Mouse (Mus musculus): ENCODE measurements around the gene Mrpl40. TPM values are rescaled to one million over a fixed set of nuclear protein-coding genes. Genes with fewer than 3 reads are reported as not detected.

Gene Mrpl40
- polyA plus RNA-seq (2015; fragmentation: Nextera tagmentation; extraction: Ambion mirVana) = 41.4 and 42.0 TPM in 2 replicates

- peaks cover 33% of the 10 kb centered on the region for H3K36me3 ChIP-seq (replicated peaks; ENCODE audit: insufficient read depth, low read length)
Measured at GRCm38 (mm10) chr16:18876442-18877308, at the start of gene Mrpl40, which contains the start of gene Hira. Gene Mrpl40 (minus strand): TSS chr16:18876862. Gene Hira (plus strand): TSS chr16:18877037.

GRCm38 (mm10) chr16:18921771-18922170, 45.1 kb upstream of the Mrpl40 start:
- no peak overlapping the region for H3K4me2 ChIP-seq (ENCODE audit: low read depth, low read length)
- DNase-seq (no peak), ATAC-seq (peak; percentile 53; the same call in 1 of the 2 replicates)
- no peak overlapping the region for H3K27ac ChIP-seq (ENCODE audit: low read depth)
- peaks cover 74% of the 10 kb centered on the region for H3K36me3 ChIP-seq (replicated peaks; ENCODE audit: insufficient read depth, low read length)
- no peaks in the 10 kb centered on the region for H3K4me1 ChIP-seq (ENCODE audit: insufficient read depth)
- 82% methylated on average over 2 of the region's 2 CpGs for WGBS (ENCODE audit: insufficient replicate concordance)
- no peaks in the 10 kb centered on the region for H3K27me3 ChIP-seq (ENCODE audit: insufficient read depth, low read length)
- TF ChIP-seq EP300 (IDR thresholded peaks at IDR 0.05; ENCODE audit: low read depth) (no peak), CTCF (IDR thresholded peaks at IDR 0.05; ENCODE audit: low read depth) (no peak)
- H3K9ac ChIP-seq (replicated peaks) = no peak overlapping the region
- no peaks in the 10 kb centered on the region for H3K9me3 ChIP-seq (ENCODE audit: low read length)
- no peak overlapping the region for H3K4me3 ChIP-seq (ENCODE audit: low read depth, low read length)

More at GRCm38 (mm10) chr16:18876442-18877308, at the start of gene Mrpl40, which contains the start of gene Hira:
- under 1% methylated on average over 83 of the region's 93 CpGs for WGBS (ENCODE audit: insufficient replicate concordance)
- Histone ChIP-seq H3K27ac (ENCODE audit: low read depth) (peak within 1 kb of the TSS; percentile 97), H3K9me3 (ENCODE audit: low read length) (no peaks in the 10 kb centered on the region), H3K4me2 (ENCODE audit: low read depth, low read length) (peak within 1 kb of the TSS; percentile 98), H3K4me3 (ENCODE audit: low read depth, low read length) (peak within 1 kb of the TSS; percentile 77), H3K27me3 (ENCODE audit: insufficient read depth, low read length) (no peaks in the 10 kb centered on the region), H3K9ac (replicated peaks) (peak within 1 kb of the TSS; percentile 95), H3K4me1 (ENCODE audit: insufficient read depth) (peaks cover 34% of the 10 kb centered on the region)
- ATAC-seq (peak; percentile 93), DNase-seq (peak; percentile 98)
- TF ChIP-seq CTCF (IDR thresholded peaks at IDR 0.05; ENCODE audit: low read depth) = no peak
- TF ChIP-seq EP300 (IDR thresholded peaks at IDR 0.05; ENCODE audit: low read depth) = 0 out of 2 replicates have a peak, but pooled peaks have one; percentile 18

GRCm38 (mm10) chr16:18916064-18916463, 39.4 kb upstream of the Mrpl40 start:
- Histone ChIP-seq H3K4me3 (ENCODE audit: low read depth, low read length) (no peak overlapping the region), H3K4me1 (ENCODE audit: insufficient read depth) (no peaks in the 10 kb centered on the region), H3K9me3 (ENCODE audit: low read length) (no peaks in the 10 kb centered on the region), H3K36me3 (replicated peaks; ENCODE audit: insufficient read depth, low read length) (peaks cover 47% of the 10 kb centered on the region), H3K9ac (replicated peaks) (no peak overlapping the region), H3K27me3 (ENCODE audit: insufficient read depth, low read length) (no peaks in the 10 kb centered on the region), H3K27ac (ENCODE audit: low read depth) (no peak overlapping the region), H3K4me2 (ENCODE audit: low read depth, low read length) (no peak overlapping the region)
- DNase-seq (no peak), ATAC-seq (no peak)
- TF ChIP-seq EP300 (IDR thresholded peaks at IDR 0.05; ENCODE audit: low read depth) = no peak
- no peak for TF ChIP-seq CTCF (IDR thresholded peaks at IDR 0.05; ENCODE audit: low read depth)
- WGBS (ENCODE audit: insufficient replicate concordance) = 89% methylated on average over 4 of the region's 4 CpGs

- Histone ChIP-seq H3K9me3 (ENCODE audit: low read length) (no peaks in the 10 kb centered on the region), H3K4me3 (ENCODE audit: low read depth, low read length) (no peak overlapping the region), H3K4me1 (ENCODE audit: insufficient read depth) (no peaks in the 10 kb centered on the region), H3K36me3 (replicated peaks; ENCODE audit: insufficient read depth, low read length) (peaks cover 28% of the 10 kb centered on the region), H3K9ac (replicated peaks) (no peak overlapping the region), H3K27ac (ENCODE audit: low read depth) (no peak overlapping the region), H3K27me3 (ENCODE audit: insufficient read depth, low read length) (no peaks in the 10 kb centered on the region), H3K4me2 (ENCODE audit: low read depth, low read length) (no peak overlapping the region)
- TF ChIP-seq CTCF (IDR thresholded peaks at IDR 0.05; ENCODE audit: low read depth) (no peak), EP300 (IDR thresholded peaks at IDR 0.05; ENCODE audit: low read depth) (no peak)
- DNase-seq = no peak
- no peak for ATAC-seq
- WGBS (ENCODE audit: insufficient replicate concordance) = 91% methylated on average over 1 of the region's 1 CpGs
Measured at GRCm38 (mm10) chr16:18905648-18906047, 29.0 kb upstream of the Mrpl40 start.

GRCm38 (mm10) chr16:18896429-18896828, 19.8 kb upstream of the Mrpl40 start:
- H3K9ac ChIP-seq (replicated peaks) = no peak overlapping the region
- H3K36me3 ChIP-seq (replicated peaks; ENCODE audit: insufficient read depth, low read length) = peaks cover 43% of the 10 kb centered on the region
- ATAC-seq (peak; percentile 85), DNase-seq (peak; percentile 73)
- H3K9me3 ChIP-seq (ENCODE audit: low read length) = no peaks in the 10 kb centered on the region
- H3K4me3 ChIP-seq (ENCODE audit: low read depth, low read length) = no peak overlapping the region
- H3K27ac ChIP-seq (ENCODE audit: low read depth) = no peak overlapping the region
- H3K4me2 ChIP-seq (ENCODE audit: low read depth, low read length) = no peak overlapping the region
- no peaks in the 10 kb centered on the region for H3K27me3 ChIP-seq (ENCODE audit: insufficient read depth, low read length)
- TF ChIP-seq CTCF (IDR thresholded peaks at IDR 0.05; ENCODE audit: low read depth) (no peak), EP300 (IDR thresholded peaks at IDR 0.05; ENCODE audit: low read depth) (peak; percentile 75)
- peaks cover 7% of the 10 kb centered on the region; the same call in 1 of the 2 replicates for H3K4me1 ChIP-seq (ENCODE audit: insufficient read depth)
- 54% methylated on average over 10 of the region's 10 CpGs for WGBS (ENCODE audit: insufficient replicate concordance)

- H3K4me1 ChIP-seq (ENCODE audit: insufficient read depth) = peaks cover 7% of the 10 kb centered on the region; the same call in 1 of the 2 replicates
- TF ChIP-seq EP300 (IDR thresholded peaks at IDR 0.05; ENCODE audit: low read depth) (no peak), CTCF (IDR thresholded peaks at IDR 0.05; ENCODE audit: low read depth) (no peak)
- H3K9me3 ChIP-seq (ENCODE audit: low read length) = no peaks in the 10 kb centered on the region
- H3K27me3 ChIP-seq (ENCODE audit: insufficient read depth, low read length) = no peaks in the 10 kb centered on the region
- no peak overlapping the region for H3K4me2 ChIP-seq (ENCODE audit: low read depth, low read length)
- H3K9ac ChIP-seq (replicated peaks) = no peak overlapping the region
- 60% methylated on average over 3 of the region's 3 CpGs for WGBS (ENCODE audit: insufficient replicate concordance)
- ATAC-seq (no peak), DNase-seq (no peak)
- peaks cover 43% of the 10 kb centered on the region for H3K36me3 ChIP-seq (replicated peaks; ENCODE audit: insufficient read depth, low read length)
- H3K4me3 ChIP-seq (ENCODE audit: low read depth, low read length) = no peak overlapping the region
- H3K27ac ChIP-seq (ENCODE audit: low read depth) = no peak overlapping the region
Measured at GRCm38 (mm10) chr16:18895249-18895648, 18.6 kb upstream of the Mrpl40 start.
